Mouse (Mus musculus): ENCODE results near the gene Ubac2. TPM values are rescaled to one million over a fixed set of nuclear protein-coding genes. Genes with fewer than 3 reads are reported as not detected.

Gene Ubac2
- polyA plus RNA-seq, 1 experiment, result 49.0 TPM

DNA sequence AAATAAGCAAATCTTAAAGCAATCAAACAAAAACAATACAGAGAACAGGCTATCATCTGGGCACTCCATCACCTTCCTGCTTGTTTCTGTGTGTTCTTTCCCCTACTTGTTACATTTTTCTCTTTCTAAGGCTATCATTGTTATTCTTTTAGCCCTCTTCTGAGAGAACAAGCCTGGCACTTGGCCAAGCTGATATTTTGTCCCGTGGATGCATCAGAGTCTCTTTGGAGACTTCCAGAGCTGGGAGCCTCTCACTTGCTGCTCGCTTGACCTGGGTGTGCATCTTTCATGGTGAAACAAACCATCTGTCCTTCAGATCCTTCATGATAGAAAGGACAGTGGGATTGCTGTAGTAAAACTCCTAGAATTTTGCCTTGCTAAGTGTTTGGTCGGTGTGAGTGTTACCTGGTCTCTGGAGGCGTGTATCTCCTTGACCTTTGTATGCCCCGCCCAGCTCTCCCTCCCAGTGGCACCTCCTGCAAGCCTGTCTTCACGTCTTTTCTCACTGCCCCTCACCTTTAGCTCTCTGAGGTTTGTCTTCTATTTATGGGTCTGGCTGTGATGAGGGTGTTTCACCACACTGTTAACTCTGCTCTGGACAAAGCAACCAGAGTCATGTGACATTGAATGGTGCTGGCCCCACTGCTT is 5.9 kb downstream of the Ubac2 start:
- H3K27ac ChIP-seq (ENCODE audit: insufficient read depth, low read depth, low read length), result no peak overlapping the region
- H3K4me3 ChIP-seq (ENCODE audit: insufficient read depth, low read length), result no peak overlapping the region
- TF ChIP-seq POLR2A (IDR thresholded peaks at IDR 0.05; ENCODE audit: borderline replicate concordance, low read depth, low read length), result no peak
- TF ChIP-seq CTCF (IDR thresholded peaks at IDR 0.05; ENCODE audit: low read depth, low read length), result no peak
- H3K4me1 ChIP-seq (ENCODE audit: control insufficient read depth, insufficient read depth, low read length), result peaks cover 38% of the 10 kb centered on the region

DNA sequence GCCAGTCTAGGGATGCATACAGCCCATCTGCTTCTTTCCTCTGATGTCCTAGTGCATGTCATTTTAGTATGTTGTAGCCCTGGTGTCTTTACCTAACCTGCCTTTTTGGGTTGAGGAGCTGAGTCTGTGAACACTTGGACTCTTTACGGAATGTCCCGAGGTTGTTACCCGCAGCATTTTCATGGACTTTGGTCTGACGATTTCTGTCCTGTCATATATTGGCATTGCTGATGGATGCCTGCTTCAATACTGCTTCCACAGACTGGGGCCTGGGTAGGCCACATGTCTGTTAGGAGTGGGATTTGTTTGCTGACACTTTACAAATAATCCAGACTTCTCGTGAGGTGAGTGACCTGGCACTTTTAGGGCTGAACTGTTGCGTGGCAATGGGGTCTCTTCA is 15.3 kb downstream of the Ubac2 start:
- TF ChIP-seq POLR2A (IDR thresholded peaks at IDR 0.05; ENCODE audit: borderline replicate concordance, low read depth, low read length), result no peak
- no peak for TF ChIP-seq CTCF (IDR thresholded peaks at IDR 0.05; ENCODE audit: low read depth, low read length)
- Histone ChIP-seq H3K27ac (ENCODE audit: insufficient read depth, low read depth, low read length) (no peak overlapping the region), H3K4me3 (ENCODE audit: insufficient read depth, low read length) (no peak overlapping the region), H3K4me1 (ENCODE audit: control insufficient read depth, insufficient read depth, low read length) (peaks cover 19% of the 10 kb centered on the region)

DNA sequence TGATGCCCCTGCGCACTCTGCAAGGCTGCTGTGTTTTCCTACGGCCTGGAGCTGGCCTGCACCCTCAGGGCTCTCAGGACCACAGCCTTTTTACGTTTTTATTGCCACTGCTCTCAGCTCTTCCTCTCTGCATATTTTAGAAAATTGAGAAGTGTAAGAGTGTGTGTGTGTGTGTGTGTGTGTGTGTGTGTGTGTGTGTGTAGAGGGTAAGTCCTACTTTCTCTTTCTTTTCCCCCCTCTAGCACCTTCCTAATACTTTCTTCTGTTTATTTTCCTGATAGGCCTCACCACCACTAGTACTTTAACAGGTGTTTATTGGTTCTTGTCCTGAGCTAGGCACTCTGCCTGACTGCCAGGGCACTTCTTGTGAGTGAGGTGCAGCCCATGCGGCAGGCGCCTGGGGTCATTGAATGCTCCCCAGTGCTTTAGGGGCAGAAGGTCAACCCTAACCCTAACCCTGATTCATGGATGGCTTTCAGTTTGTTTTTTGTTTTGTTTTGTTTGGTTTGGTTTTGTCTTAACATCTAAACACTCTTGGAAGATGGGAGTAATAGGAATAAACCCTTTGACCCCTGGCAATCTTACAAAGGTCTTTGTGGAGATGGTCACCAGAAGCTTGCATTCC is 16.2 kb downstream of the Ubac2 start:
- no peak overlapping the region for H3K4me3 ChIP-seq (ENCODE audit: insufficient read depth, low read length)
- peaks cover 19% of the 10 kb centered on the region for H3K4me1 ChIP-seq (ENCODE audit: control insufficient read depth, insufficient read depth, low read length)
- TF ChIP-seq POLR2A (IDR thresholded peaks at IDR 0.05; ENCODE audit: borderline replicate concordance, low read depth, low read length) (no peak), CTCF (IDR thresholded peaks at IDR 0.05; ENCODE audit: low read depth, low read length) (no peak)
- no peak overlapping the region for H3K27ac ChIP-seq (ENCODE audit: insufficient read depth, low read depth, low read length)

DNA sequence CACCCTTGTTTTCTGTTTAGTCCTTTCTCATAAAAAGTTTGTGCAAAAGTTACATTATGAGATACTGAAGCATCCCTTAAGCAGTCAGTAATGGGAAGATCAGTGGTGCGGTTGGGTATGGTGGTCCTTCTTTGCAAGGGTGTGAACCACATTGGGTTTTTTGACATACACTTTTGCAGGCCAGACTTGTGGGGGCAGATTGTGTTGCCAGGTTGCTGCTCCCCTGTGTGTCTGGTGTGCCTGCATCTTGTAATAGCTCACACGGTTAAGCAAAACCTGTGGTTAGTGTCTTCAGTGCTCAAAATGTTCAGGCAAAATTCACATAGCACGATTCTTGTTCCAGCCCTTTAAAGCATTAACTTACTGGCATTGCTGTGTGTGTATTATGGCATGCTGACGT is 16.9 kb downstream of the Ubac2 start:
- peaks cover 19% of the 10 kb centered on the region for H3K4me1 ChIP-seq (ENCODE audit: control insufficient read depth, insufficient read depth, low read length)
- no peak for TF ChIP-seq CTCF (IDR thresholded peaks at IDR 0.05; ENCODE audit: low read depth, low read length)
- no peak for TF ChIP-seq POLR2A (IDR thresholded peaks at IDR 0.05; ENCODE audit: borderline replicate concordance, low read depth, low read length)
- no peak overlapping the region for H3K4me3 ChIP-seq (ENCODE audit: insufficient read depth, low read length)
- no peak overlapping the region for H3K27ac ChIP-seq (ENCODE audit: insufficient read depth, low read depth, low read length)

DNA sequence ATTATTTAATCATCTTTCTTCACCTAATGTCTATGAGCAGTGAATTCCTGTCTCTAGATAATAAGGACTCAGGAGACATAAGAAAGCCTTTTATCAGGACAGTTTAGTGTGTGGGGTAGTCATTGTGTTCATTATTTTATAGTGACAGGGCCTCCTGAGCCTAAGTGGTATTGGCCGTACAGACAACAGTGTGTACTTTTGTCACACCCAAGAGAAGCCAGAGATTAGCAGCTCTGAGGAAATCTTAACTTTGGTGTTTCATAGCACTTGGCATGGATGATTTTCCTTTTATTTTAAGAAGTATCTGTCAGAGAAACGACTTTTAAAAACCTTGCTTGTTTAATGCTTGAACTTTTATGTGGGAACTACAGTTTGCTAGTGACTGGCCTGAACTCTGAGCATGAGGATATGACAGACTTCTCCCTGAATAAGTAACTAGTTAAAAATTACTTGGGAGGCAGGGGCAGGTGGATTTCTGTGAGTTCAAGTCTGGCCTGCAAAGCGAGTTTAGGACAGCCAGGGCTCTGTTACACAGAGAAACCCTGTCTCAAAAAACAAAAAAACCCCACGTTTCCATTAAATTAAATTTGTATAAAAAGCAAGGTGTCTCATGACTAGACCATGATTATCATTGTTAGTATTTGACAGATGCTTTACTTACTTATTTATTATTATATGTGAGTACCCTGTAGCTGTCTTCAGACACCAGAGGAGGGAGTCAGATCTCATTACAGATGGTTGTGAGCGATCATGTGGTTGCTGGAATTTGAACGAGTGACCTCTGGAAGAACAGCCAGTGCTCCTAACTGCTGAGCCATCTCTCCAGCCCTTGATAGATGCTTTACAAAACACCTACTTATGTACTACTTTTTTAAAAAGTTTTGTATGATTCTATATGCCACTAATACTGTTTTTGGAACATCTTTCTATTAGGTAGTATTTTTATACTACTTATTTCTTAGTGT is 18.0 kb downstream of the Ubac2 start:
- no peak for TF ChIP-seq CTCF (IDR thresholded peaks at IDR 0.05; ENCODE audit: low read depth, low read length)
- no peak for TF ChIP-seq POLR2A (IDR thresholded peaks at IDR 0.05; ENCODE audit: borderline replicate concordance, low read depth, low read length)
- Histone ChIP-seq H3K4me3 (ENCODE audit: insufficient read depth, low read length) (no peak overlapping the region), H3K4me1 (ENCODE audit: control insufficient read depth, insufficient read depth, low read length) (peaks cover 19% of the 10 kb centered on the region), H3K27ac (ENCODE audit: insufficient read depth, low read depth, low read length) (no peak overlapping the region)

DNA sequence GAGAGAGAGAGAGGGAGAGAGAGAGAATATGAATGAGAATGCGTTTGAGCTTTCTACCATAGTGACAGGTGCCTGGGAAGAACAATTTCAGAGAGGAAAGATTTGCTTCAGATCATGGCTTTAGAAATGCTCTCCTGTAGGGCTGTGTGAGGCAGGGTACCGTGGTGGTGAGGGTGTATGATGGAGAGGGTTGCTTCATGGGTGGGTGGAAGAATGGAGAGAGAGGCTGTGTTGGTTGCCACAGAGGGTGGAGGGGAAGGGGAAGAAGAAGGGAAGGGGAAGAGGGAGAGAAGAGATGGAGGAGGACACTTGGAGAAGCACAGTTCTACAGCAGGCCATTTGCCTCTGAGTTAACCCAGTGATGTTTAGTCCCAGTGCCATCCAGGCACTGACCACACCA is 19.4 kb downstream of the Ubac2 start:
- TF ChIP-seq CTCF (IDR thresholded peaks at IDR 0.05; ENCODE audit: low read depth, low read length) (no peak), POLR2A (IDR thresholded peaks at IDR 0.05; ENCODE audit: borderline replicate concordance, low read depth, low read length) (no peak)
- H3K27ac ChIP-seq (ENCODE audit: insufficient read depth, low read depth, low read length), result no peak overlapping the region
- H3K4me3 ChIP-seq (ENCODE audit: insufficient read depth, low read length), result no peak overlapping the region
- peaks cover 19% of the 10 kb centered on the region for H3K4me1 ChIP-seq (ENCODE audit: control insufficient read depth, insufficient read depth, low read length)

DNA sequence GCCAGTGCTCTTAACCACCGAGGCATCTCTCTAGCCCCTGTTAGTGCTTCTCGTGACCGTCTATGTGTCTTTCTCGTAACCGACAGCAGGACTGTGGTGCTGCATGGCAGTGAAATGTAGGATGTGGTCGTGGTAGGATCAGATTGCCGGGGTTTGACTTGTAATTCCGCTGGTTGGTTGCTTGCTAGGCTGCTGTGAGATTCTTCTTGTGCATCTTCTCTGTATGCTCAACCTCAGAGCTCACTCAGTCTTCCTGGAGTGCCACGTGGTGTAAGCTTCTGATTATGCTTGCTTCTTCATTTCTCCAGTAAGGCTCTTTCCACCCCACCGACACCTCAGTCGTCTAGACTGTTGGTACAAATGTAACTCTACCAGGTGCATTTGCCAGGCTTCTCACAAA is 20.1 kb downstream of the Ubac2 start:
- no peak overlapping the region for H3K27ac ChIP-seq (ENCODE audit: insufficient read depth, low read depth, low read length)
- H3K4me1 ChIP-seq (ENCODE audit: control insufficient read depth, insufficient read depth, low read length), result peaks cover 25% of the 10 kb centered on the region
- TF ChIP-seq CTCF (IDR thresholded peaks at IDR 0.05; ENCODE audit: low read depth, low read length) (no peak), POLR2A (IDR thresholded peaks at IDR 0.05; ENCODE audit: borderline replicate concordance, low read depth, low read length) (no peak)
- no peak overlapping the region for H3K4me3 ChIP-seq (ENCODE audit: insufficient read depth, low read length)

DNA sequence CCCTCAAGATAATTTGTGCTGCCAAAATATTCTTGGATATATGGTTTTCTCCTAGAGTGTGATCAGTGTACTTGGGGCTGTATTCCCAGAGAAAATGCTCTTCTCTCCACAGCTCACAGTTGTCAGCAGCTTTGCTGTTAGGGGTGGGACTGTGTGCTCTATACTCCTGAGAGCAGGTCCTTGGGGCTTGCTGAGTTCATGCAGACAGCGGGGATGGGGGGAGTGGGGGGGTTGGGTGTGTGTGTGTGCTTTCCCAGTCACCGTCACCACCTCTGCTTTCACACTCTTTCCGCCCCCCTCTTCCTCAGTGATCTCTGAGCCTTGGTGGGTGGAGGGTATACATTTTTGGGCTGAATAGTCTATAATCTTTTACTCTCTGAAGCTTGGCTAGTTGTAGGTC is 20.7 kb downstream of the Ubac2 start:
- Histone ChIP-seq H3K4me3 (ENCODE audit: insufficient read depth, low read length) (no peak overlapping the region), H3K4me1 (ENCODE audit: control insufficient read depth, insufficient read depth, low read length) (peaks cover 28% of the 10 kb centered on the region), H3K27ac (ENCODE audit: insufficient read depth, low read depth, low read length) (no peak overlapping the region)
- TF ChIP-seq CTCF (IDR thresholded peaks at IDR 0.05; ENCODE audit: low read depth, low read length) (no peak), POLR2A (IDR thresholded peaks at IDR 0.05; ENCODE audit: borderline replicate concordance, low read depth, low read length) (no peak)

DNA sequence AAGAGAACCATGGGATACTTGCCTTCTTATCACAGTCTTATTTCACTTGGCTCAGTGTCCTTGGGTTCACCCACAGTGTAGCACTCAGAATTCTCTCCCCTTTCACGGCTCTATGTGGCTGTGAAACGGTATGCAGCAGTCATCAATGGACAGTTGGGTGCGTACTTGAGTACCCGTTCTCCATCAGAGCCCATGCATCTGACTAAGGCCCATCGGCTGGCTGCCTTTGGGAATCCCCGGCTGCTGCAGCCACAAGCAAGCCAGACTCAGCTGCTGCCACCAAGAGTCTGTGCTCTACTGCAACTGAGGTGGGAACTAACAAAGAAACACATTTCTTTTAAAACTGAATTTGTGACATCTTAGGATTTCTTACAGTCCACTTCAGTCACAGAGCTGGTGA is 23.1 kb downstream of the Ubac2 start:
- Histone ChIP-seq H3K4me3 (ENCODE audit: insufficient read depth, low read length) (no peak overlapping the region), H3K27ac (ENCODE audit: insufficient read depth, low read depth, low read length) (no peak overlapping the region), H3K4me1 (ENCODE audit: control insufficient read depth, insufficient read depth, low read length) (peaks cover 34% of the 10 kb centered on the region)
- TF ChIP-seq CTCF (IDR thresholded peaks at IDR 0.05; ENCODE audit: low read depth, low read length) (no peak), POLR2A (IDR thresholded peaks at IDR 0.05; ENCODE audit: borderline replicate concordance, low read depth, low read length) (no peak)
